Mouse (Mus musculus): ENCODE measurements around the gene Mab21l2. TPM values are rescaled to one million over a fixed set of nuclear protein-coding genes. Genes with fewer than 3 reads are reported as not detected.

The Mab21l2 gene
- total RNA-seq, 2 experiments from 2014 or later, result 0.14 to 0.16 TPM

GRCm38 (mm10) chr3:86541074-86541614 is 7.3 kb downstream of the Mab21l2 start:
- no peak for DNase-seq (ENCODE audit: low spot score in 2 of 2)
- intact Hi-C loops (cut with DNase I), result no loop called here

GRCm38 (mm10) chr3:86539555-86540168 is 8.8 kb downstream of the Mab21l2 start:
- intact Hi-C loops (cut with DNase I), result no loop called here
- DNase-seq (ENCODE audit: low spot score in 2 of 2), result no peak

DNA sequence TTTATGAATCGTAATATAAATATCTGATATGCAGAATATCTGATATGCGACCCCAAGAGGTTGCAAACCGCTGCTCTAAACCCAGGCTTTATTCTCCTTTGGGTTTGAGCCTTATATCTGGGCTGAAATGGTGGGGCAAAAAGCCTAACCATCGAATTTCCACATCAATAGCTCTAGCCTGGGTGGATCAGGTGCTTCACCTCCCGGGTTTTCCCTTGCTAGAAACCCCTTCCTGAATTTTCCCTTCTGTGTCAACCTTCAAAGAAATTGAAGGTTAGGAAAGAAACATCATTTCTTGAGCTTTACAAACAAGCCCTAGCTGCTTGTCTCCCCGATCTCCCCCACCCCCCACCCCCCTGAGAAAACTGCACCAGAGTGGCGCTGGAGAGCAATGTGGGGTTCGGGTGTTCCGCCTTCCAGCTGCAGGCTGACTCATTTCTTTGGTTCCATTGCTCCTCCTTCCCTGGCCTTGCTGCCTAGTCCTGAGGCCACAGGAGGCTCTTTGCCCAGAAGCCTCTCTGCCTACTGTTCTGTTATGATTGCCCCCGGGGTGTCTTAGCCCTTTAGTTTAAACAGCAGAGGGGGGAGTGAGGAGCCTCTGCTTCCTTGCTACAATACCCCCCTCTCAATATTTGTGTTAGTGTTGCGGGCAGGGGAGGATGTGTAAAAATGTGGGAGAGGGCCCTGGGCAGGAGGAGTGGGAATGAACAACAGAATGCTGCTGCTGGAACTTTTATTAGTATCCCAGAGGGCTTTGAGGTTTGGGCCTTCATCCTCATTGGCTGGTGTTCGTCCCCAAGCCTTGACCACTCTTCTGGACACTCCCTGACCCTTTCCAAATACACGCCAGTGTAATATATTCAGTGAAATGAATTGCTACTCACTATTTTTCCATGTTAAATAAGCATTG is 9.5 kb downstream of the Mab21l2 start:
- no peak for DNase-seq (ENCODE audit: low spot score in 2 of 2)
- intact Hi-C loops (cut with DNase I), result no loop called here

DNA sequence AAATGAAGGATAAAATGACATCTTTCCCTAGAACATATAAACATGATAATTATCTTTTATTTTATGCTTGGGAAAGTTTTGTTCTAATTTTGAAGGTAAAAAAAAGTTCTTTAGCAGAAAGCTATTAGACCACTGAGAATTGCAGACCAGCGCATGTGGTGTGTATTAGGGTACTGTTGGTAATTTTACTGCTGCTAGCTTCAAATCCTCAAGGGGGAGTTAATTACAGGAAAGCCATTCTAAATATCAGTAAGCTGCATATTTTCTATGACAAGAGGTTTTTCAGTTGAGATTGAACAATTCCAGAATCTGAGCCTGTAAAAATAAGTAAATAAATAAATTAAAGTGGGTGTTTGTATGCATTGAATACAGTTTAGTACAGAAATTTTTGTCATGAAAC is 11.7 kb downstream of the Mab21l2 start:
- no peak for DNase-seq (ENCODE audit: low spot score in 2 of 2)
- intact Hi-C loops (cut with DNase I), result no loop called here

DNA sequence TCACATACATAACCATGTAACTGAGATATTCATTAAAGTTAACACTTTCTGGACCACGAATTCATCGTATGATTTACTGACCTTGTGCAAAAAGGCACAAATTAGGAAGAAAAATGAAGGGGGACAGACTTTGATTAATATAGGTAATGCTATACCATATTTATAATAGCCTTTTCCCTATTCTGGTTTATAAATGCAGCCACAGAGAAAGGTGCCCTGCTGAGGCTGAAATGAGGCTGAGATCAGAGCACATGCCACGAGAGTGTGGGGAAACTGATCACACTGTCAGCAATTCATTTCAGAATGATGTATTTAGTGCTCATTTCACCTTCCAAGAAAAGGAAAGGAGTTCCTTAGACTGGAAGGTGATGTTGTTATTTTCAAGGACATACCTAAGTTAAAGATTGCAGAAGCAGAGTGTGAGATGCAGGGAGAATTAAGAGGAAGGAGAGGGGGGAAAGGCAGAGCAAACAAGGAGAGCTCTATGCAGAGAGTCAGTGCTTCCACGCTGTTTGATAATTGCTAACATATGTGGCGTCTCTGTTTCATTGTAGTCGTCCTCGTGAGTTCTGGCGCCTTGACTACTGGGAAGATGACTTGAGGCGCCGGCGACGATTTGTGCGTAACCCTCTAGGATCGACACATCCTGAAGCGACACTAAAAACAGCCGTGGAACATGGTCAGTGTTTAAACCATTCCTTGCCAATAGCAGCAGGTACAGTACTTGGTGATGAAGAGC is 16.7 kb downstream of the Mab21l2 start:
- no peak for DNase-seq (ENCODE audit: low spot score in 2 of 2)
- intact Hi-C loops (cut with DNase I), result no loop called here

GRCm38 (mm10) chr3:86522880-86523505 is 25.4 kb downstream of the Mab21l2 start:
- DNase-seq (ENCODE audit: low spot score in 2 of 2), result no peak
- intact Hi-C loops (cut with DNase I), result no loop called here

- intact Hi-C loops (cut with DNase I), result no loop called here
- DNase-seq (ENCODE audit: low spot score in 2 of 2), result peak in 1 of 2 experiments; percentile 16
Observed at GRCm38 (mm10) chr3:86518506-86519109, 29.8 kb downstream of the Mab21l2 start.

GRCm38 (mm10) chr3:86500586-86500985 is 47.8 kb downstream of the Mab21l2 start:
- DNase-seq (ENCODE audit: low spot score in 2 of 2), result no peak
- intact Hi-C loops (cut with DNase I), result no loop called here
